18 mouse cellular contexts compared by ENCODE assay signal in the genomic region with DNA sequence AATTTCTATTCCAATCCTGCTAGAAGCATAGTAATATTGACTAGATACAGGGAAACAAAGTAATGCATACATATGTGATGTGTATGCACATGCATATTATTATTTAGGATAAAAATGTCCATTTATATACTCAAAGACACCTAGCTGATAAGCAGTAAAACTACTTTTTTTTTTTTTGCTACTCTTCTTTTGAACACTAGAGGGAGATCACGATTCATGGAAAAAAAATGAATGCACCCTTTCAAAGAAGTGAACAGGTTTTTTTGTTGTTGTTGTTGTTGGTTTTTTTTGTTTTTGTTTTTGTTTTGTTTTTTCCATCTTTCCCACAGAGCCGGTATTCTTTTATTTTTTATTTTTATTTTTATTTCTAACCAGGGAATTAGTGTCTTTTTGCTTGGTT.
DNase-seq lines count a peak whose midpoint lies in the region; ATAC-seq and TF ChIP-seq lines count a peak whose summit lies in the region.
"Had no signal": no experiment of that assay in that cellular context is flagged by ENCODE, and none has a peak within 500 bp of the region (broad histone marks: within the 10 kb centered on the region; RNA-seq: fewer than 3 reads in every experiment).

No protein-coding gene starts in this region.

- H3K27ac ChIP-seq in forebrain, embryonic 14.5 days (ENCODE audit: low read depth, low read length) = no peak overlapping the region
- no peak overlapping the region for H3K27ac ChIP-seq in forebrain, embryonic 16.5 days (ENCODE audit: low read length)
- no peak overlapping the region for H3K27ac ChIP-seq in kidney, postnatal 0 days
- no peak overlapping the region for H3K27ac ChIP-seq in kidney, embryonic 14.5 days (ENCODE audit: low read depth, low read length)
- H3K27ac ChIP-seq in neural tube, embryonic 15.5 days (replicated peaks) = no peak overlapping the region
- H3K27ac ChIP-seq: embryonic facial prominence, embryonic 12.5 days; kidney, embryonic 15.5 days had no signal

- no peaks in the 10 kb centered on the region for H3K4me1 ChIP-seq in forebrain, embryonic 14.5 days (ENCODE audit: control insufficient read depth, insufficient read depth, low read length)
- H3K4me1 ChIP-seq in forebrain, embryonic 16.5 days (replicated peaks; ENCODE audit: control insufficient read depth, insufficient read depth, low read length) = no peaks in the 10 kb centered on the region
- no peaks in the 10 kb centered on the region for H3K4me1 ChIP-seq in kidney, postnatal 0 days (replicated peaks; ENCODE audit: insufficient read depth, low read length)
- no peaks in the 10 kb centered on the region for H3K4me1 ChIP-seq in kidney, embryonic 14.5 days (ENCODE audit: control insufficient read depth, insufficient read depth, low read length)
- no peaks in the 10 kb centered on the region for H3K4me1 ChIP-seq in neural tube, embryonic 15.5 days
- H3K4me1 ChIP-seq: embryonic facial prominence, embryonic 12.5 days; kidney, embryonic 15.5 days; megakaryocyte, embryonic 14.5 days had no signal

- ATAC-seq in forebrain, embryonic 14.5 days = no peak
- no peak for ATAC-seq in forebrain, embryonic 16.5 days
- ATAC-seq in kidney, postnatal 0 days (replicated peaks; ENCODE audit: low FRiP score, low read depth) = no peak
- no peak for ATAC-seq in kidney, embryonic 14.5 days (ENCODE audit: low FRiP score, low TSS enrichment)
- no peak for ATAC-seq in erythroid progenitor cell, adult 5-6 weeks (replicated peaks; ENCODE audit: low FRiP score, poor library complexity, severe bottlenecking)
- ATAC-seq in neural tube, embryonic 15.5 days (ENCODE audit: low FRiP score) = no peak
- ATAC-seq: activated CD4-positive, CD25-positive, alpha-beta regulatory T cell, adult 4 months had no signal

- H3K9ac ChIP-seq in forebrain, embryonic 14.5 days (ENCODE audit: low read length) = no peak overlapping the region
- H3K9ac ChIP-seq in forebrain, embryonic 16.5 days (replicated peaks; ENCODE audit: low read depth, low read length) = no peak overlapping the region
- H3K9ac ChIP-seq in kidney, postnatal 0 days (ENCODE audit: low read depth, low read length) = no peak overlapping the region
- H3K9ac ChIP-seq in kidney, embryonic 14.5 days (ENCODE audit: low read depth, low read length) = no peak overlapping the region
- H3K9ac ChIP-seq in neural tube, embryonic 15.5 days (replicated peaks) = no peak overlapping the region
- H3K9ac ChIP-seq: embryonic facial prominence, embryonic 12.5 days; kidney, embryonic 15.5 days had no signal

- no peaks in the 10 kb centered on the region for H3K27me3 ChIP-seq in forebrain, embryonic 14.5 days (replicated peaks; ENCODE audit: control insufficient read depth, insufficient read depth, low read length)
- no peaks in the 10 kb centered on the region for H3K27me3 ChIP-seq in forebrain, embryonic 16.5 days (replicated peaks; ENCODE audit: control insufficient read depth, insufficient read depth, low read length)
- no peaks in the 10 kb centered on the region for H3K27me3 ChIP-seq in kidney, postnatal 0 days (ENCODE audit: insufficient read depth, low read length)
- no peaks in the 10 kb centered on the region for H3K27me3 ChIP-seq in kidney, embryonic 14.5 days (ENCODE audit: control insufficient read depth, insufficient read depth, low read length)
- H3K27me3 ChIP-seq in neural tube, embryonic 15.5 days (replicated peaks) = no peaks in the 10 kb centered on the region
- H3K27me3 ChIP-seq: embryonic facial prominence, embryonic 12.5 days; kidney, embryonic 15.5 days; megakaryocyte, embryonic 14.5 days had no signal

- 17% methylated on average over 2 of the region's 2 CpGs for WGBS in forebrain, embryonic 14.5 days
- 4% methylated on average over 2 of the region's 2 CpGs for WGBS in forebrain, embryonic 16.5 days
- 8% methylated on average over 2 of the region's 2 CpGs for WGBS in kidney, postnatal 0 days
- 14% methylated on average over 2 of the region's 2 CpGs for WGBS in kidney, embryonic 14.5 days
- WGBS in neural tube, embryonic 15.5 days = 11% methylated on average over 2 of the region's 2 CpGs

- H3K9me3 ChIP-seq in forebrain, embryonic 14.5 days (replicated peaks; ENCODE audit: control insufficient read depth, low read length) = no peaks in the 10 kb centered on the region
- no peaks in the 10 kb centered on the region for H3K9me3 ChIP-seq in forebrain, embryonic 16.5 days (ENCODE audit: control insufficient read depth, low read length)
- no peaks in the 10 kb centered on the region for H3K9me3 ChIP-seq in kidney, postnatal 0 days (replicated peaks; ENCODE audit: low read length)
- H3K9me3 ChIP-seq in kidney, embryonic 14.5 days (ENCODE audit: control insufficient read depth, low read length) = no peaks in the 10 kb centered on the region
- no peaks in the 10 kb centered on the region for H3K9me3 ChIP-seq in neural tube, embryonic 15.5 days (replicated peaks)
- H3K9me3 ChIP-seq: embryonic facial prominence, embryonic 12.5 days; G1E; kidney, embryonic 15.5 days; megakaryocyte, embryonic 14.5 days had no signal

- no peak overlapping the region for H3K4me2 ChIP-seq in forebrain, embryonic 14.5 days (ENCODE audit: low read length)
- no peak overlapping the region for H3K4me2 ChIP-seq in forebrain, embryonic 16.5 days (ENCODE audit: low read length)
- no peak overlapping the region for H3K4me2 ChIP-seq in kidney, postnatal 0 days (ENCODE audit: low read length)
- no peak overlapping the region for H3K4me2 ChIP-seq in kidney, embryonic 14.5 days (replicated peaks; ENCODE audit: low read depth, low read length)
- H3K4me2 ChIP-seq in neural tube, embryonic 15.5 days = no peak overlapping the region
- H3K4me2 ChIP-seq: embryonic facial prominence, embryonic 12.5 days; kidney, embryonic 15.5 days had no signal

- DNase-seq in forebrain, embryonic 14.5 days (ENCODE audit: low spot score) = peak; percentile 37
- peak; percentile 10 for DNase-seq in kidney, postnatal 0 days (ENCODE audit: low spot score)
- peak; percentile 36 for DNase-seq in 3T3-L1 (ENCODE audit: low read depth, low spot score)
- DNase-seq in Muller cell, postnatal 12 days (ENCODE audit: inconsistent ontology term) = peak; percentile 14
- DNase-seq: B cell, adult 2 months; heart, adult 18-20 months; heart, postnatal 10 days; right cerebral cortex, adult 18-20 months; thymus, postnatal 25 days had no signal

- no peaks in the 10 kb centered on the region for H3K36me3 ChIP-seq in forebrain, embryonic 14.5 days (ENCODE audit: control insufficient read depth, insufficient read depth, low read length)
- no peaks in the 10 kb centered on the region for H3K36me3 ChIP-seq in forebrain, embryonic 16.5 days (ENCODE audit: control insufficient read depth, insufficient read depth)
- H3K36me3 ChIP-seq in kidney, postnatal 0 days (ENCODE audit: insufficient read depth, low read length) = no peaks in the 10 kb centered on the region
- no peaks in the 10 kb centered on the region for H3K36me3 ChIP-seq in kidney, embryonic 14.5 days (ENCODE audit: control insufficient read depth, insufficient read depth, low read length)
- H3K36me3 ChIP-seq in neural tube, embryonic 15.5 days = no peaks in the 10 kb centered on the region
- H3K36me3 ChIP-seq: embryonic facial prominence, embryonic 12.5 days; G1E; kidney, embryonic 15.5 days had no signal

- peak; percentile 64 for TF ChIP-seq CTCF in kidney, postnatal 0 days (IDR thresholded peaks at IDR 0.05; ENCODE audit: low read depth)

- no peak overlapping the region for H3K4me3 ChIP-seq in forebrain, embryonic 14.5 days (ENCODE audit: low read depth, low read length)
- no peak overlapping the region for H3K4me3 ChIP-seq in forebrain, embryonic 16.5 days (replicated peaks; ENCODE audit: low read length)
- H3K4me3 ChIP-seq in kidney, postnatal 0 days (replicated peaks; ENCODE audit: low read depth, low read length) = no peak overlapping the region
- H3K4me3 ChIP-seq in kidney, embryonic 14.5 days (ENCODE audit: low read length) = no peak overlapping the region
- H3K4me3 ChIP-seq in neural tube, embryonic 15.5 days (replicated peaks) = no peak overlapping the region
- H3K4me3 ChIP-seq: embryonic facial prominence, embryonic 12.5 days; kidney, embryonic 15.5 days; megakaryocyte, embryonic 14.5 days had no signal
